Mouse (Mus musculus) MEL (cell line): Measurements from ENCODE around the gene Lrrc56. TPM values are rescaled to one million over a fixed set of nuclear protein-coding genes. Genes with fewer than 3 reads are reported as not detected.

ENCODE experiments used
- DNase-seq: peaks from one replicate; pipeline ENCODE4 v3.0.0; 2011; ENCODE audit warnings: low read depth, low spot score
- H3K27ac ChIP-seq: 2 replicates; pipeline ENCODE4 v1.5.1; 2012; ENCODE audit warnings: low read depth, mild to moderate bottlenecking, control low read depth, low read length, moderate library complexity; ENCODE audit not compliant: control insufficient read depth
- H3K27me3 ChIP-seq, 2 experiments: fragments of 150-350 bp in 1 of 2; sonication (generic) in 1 of 2; 2 replicates each; pipeline ENCODE4 v1.6.1; 2012; ENCODE audit warnings: low read length in 2 of 2, mild to moderate bottlenecking in 2 of 2, improper control_type of control experiment in 1 of 2, moderate library complexity in 1 of 2; ENCODE audit not compliant: insufficient read depth in 2 of 2, control insufficient read depth in 1 of 2
- H3K36me3 ChIP-seq, 2 experiments: 2 replicates each; pipeline ENCODE4 v1.6.1; 2012 to 2014; ENCODE audit warnings: low read length in 2 of 2, improper control_type of control experiment in 1 of 2, inconsistent platforms in 1 of 2, mild to moderate bottlenecking in 1 of 2; ENCODE audit not compliant: insufficient read depth in 2 of 2, control insufficient read depth in 1 of 2
- H3K4me1 ChIP-seq, 2 experiments: fragments of 150-350 bp in 1 of 2; sonication (generic) in 1 of 2; 2 replicates each; pipeline ENCODE4 v1.6.1; 2012; ENCODE audit warnings: low read length in 2 of 2, improper control_type of control experiment in 1 of 2, mild to moderate bottlenecking in 1 of 2; ENCODE audit not compliant: insufficient read depth in 2 of 2, control insufficient read depth in 1 of 2
- H3K4me3 ChIP-seq, 2 experiments: fragments of 150-350 bp in 1 of 2; sonication (generic) in 1 of 2; 2 replicates each; pipeline ENCODE4 v1.5.1; 2012; ENCODE audit warnings: low read depth in 2 of 2, low read length in 2 of 2, mild to moderate bottlenecking in 2 of 2, moderate library complexity in 2 of 2, control low read depth in 1 of 2, improper control_type of control experiment in 1 of 2; ENCODE audit not compliant: control insufficient read depth in 1 of 2, insufficient read depth in 1 of 2
- H3K79me2 ChIP-seq: 2 replicates; pipeline ENCODE4 v1.6.1; 2012; ENCODE audit warnings: mild to moderate bottlenecking, low read length, moderate library complexity; ENCODE audit not compliant: control insufficient read depth, poor library complexity, insufficient read depth
- H3K9ac ChIP-seq: 2 replicates; pipeline ENCODE4 v1.6.1; 2012; ENCODE audit warnings: low read depth, mild to moderate bottlenecking, control low read depth, low read length, moderate library complexity; ENCODE audit not compliant: control insufficient read depth, poor library complexity, severe bottlenecking
- H3K9me3 ChIP-seq: fragments of 150-350 bp; sonication (generic); replicated peaks from 2 replicates; pipeline ENCODE4 v1.6.1; 2012; ENCODE audit warnings: mild to moderate bottlenecking, low read length, improper control_type of control experiment, moderate library complexity; ENCODE audit not compliant: insufficient read depth
- BHLHE40 ChIP-seq: IDR thresholded peaks from 2 replicates; pipeline ENCODE4 v1.6.1; 2012; ENCODE audit warnings: low read depth, mild to moderate bottlenecking, inconsistent platforms, low read length, improper control_type of control experiment, borderline replicate concordance
- CHD1 ChIP-seq: IDR thresholded peaks from 2 replicates; pipeline ENCODE4 v1.6.1; 2012; ENCODE audit warnings: low read depth, mild to moderate bottlenecking, inconsistent platforms, low read length, improper control_type of control experiment
- CHD2 ChIP-seq: IDR thresholded peaks from 2 replicates; pipeline ENCODE4 v1.6.1; 2011; ENCODE audit warnings: low read length, improper control_type of control experiment
- CTCF ChIP-seq, 3 experiments: IDR thresholded peaks in 2 of 3; conservative IDR thresholded peaks in 1 of 3; 2 replicates each; pipeline ENCODE4 v1.5.1; 2011 to 2012; ENCODE audit warnings: low read length in 3 of 3, low read depth in 2 of 3, mild to moderate bottlenecking in 2 of 3, improper control_type of control experiment in 1 of 3, inconsistent platforms in 1 of 3, mixed read lengths in 1 of 3, moderate library complexity in 1 of 3; ENCODE audit not compliant: control insufficient read depth in 1 of 3, insufficient read depth in 1 of 3, poor library complexity in 1 of 3, severe bottlenecking in 1 of 3
- E2F4 ChIP-seq: IDR thresholded peaks from 2 replicates; pipeline ENCODE4 v1.6.1; 2011; ENCODE audit warnings: low read depth, low read length, improper control_type of control experiment, borderline replicate concordance
- EP300 ChIP-seq, 2 experiments: IDR thresholded peaks; 2 replicates each; pipeline ENCODE4 v1.6.1; 2011; ENCODE audit warnings: improper control_type of control experiment in 2 of 2, low read length in 2 of 2, low read depth in 1 of 2, mild to moderate bottlenecking in 1 of 2
- GABPA ChIP-seq: IDR thresholded peaks from 2 replicates; pipeline ENCODE4 v1.6.1; 2012; ENCODE audit warnings: low read depth, mild to moderate bottlenecking, inconsistent platforms, low read length, improper control_type of control experiment, moderate library complexity
- JUND ChIP-seq: IDR thresholded peaks from 2 replicates; pipeline ENCODE4 v1.6.1; 2011; ENCODE audit warnings: low read depth, mild to moderate bottlenecking, improper control_type of control experiment, low read length
- KAT2A ChIP-seq: conservative IDR thresholded peaks from 2 replicates; pipeline ENCODE4 v1.6.1; 2012; ENCODE audit warnings: low read depth, low read length, improper control_type of control experiment, inconsistent platforms
- MAX ChIP-seq: IDR thresholded peaks from 2 replicates; pipeline ENCODE4 v1.6.1; 2011; ENCODE audit warnings: low read length, improper control_type of control experiment
- MXI1 ChIP-seq: IDR thresholded peaks from 2 replicates; pipeline ENCODE4 v1.6.1; 2011; ENCODE audit warnings: mild to moderate bottlenecking, low read depth, low read length, improper control_type of control experiment
- MYB ChIP-seq: IDR thresholded peaks from 2 replicates; pipeline ENCODE4 v1.6.1; 2011; ENCODE audit warnings: mild to moderate bottlenecking, low read depth, low read length, improper control_type of control experiment
- NELFE ChIP-seq: IDR thresholded peaks from 2 replicates; pipeline ENCODE4 v1.6.1; 2011; ENCODE audit warnings: low read depth, low read length, improper control_type of control experiment
- NRF1 ChIP-seq: IDR thresholded peaks from 2 replicates; pipeline ENCODE4 v1.6.1; 2014; ENCODE audit warnings: low read depth, mild to moderate bottlenecking, inconsistent platforms, low read length, improper control_type of control experiment, moderate library complexity; ENCODE audit not compliant: poor library complexity, insufficient read depth, severe bottlenecking
- POLR2AphosphoS2 ChIP-seq: IDR thresholded peaks from 2 replicates; pipeline ENCODE4 v1.6.1; 2011; ENCODE audit warnings: low read length, improper control_type of control experiment
- RAD21 ChIP-seq: IDR thresholded peaks from 2 replicates; pipeline ENCODE4 v1.6.1; 2011; ENCODE audit warnings: mild to moderate bottlenecking, low read depth, low read length, improper control_type of control experiment
- SIN3A ChIP-seq: IDR thresholded peaks from 2 replicates; pipeline ENCODE4 v1.6.1; 2012; ENCODE audit warnings: low read length, improper control_type of control experiment, inconsistent platforms
- SMC3 ChIP-seq: IDR thresholded peaks from 2 replicates; pipeline ENCODE4 v1.6.1; 2011; ENCODE audit warnings: low read depth, low read length, improper control_type of control experiment
- TAL1 ChIP-seq: IDR thresholded peaks from 2 replicates; pipeline ENCODE4 v1.6.1; 2012; ENCODE audit warnings: mild to moderate bottlenecking, inconsistent platforms, low read length, moderate library complexity, mixed read lengths
- TBP ChIP-seq: IDR thresholded peaks from 2 replicates; pipeline ENCODE4 v1.8.0; 2011; ENCODE audit warnings: low read depth, low read length, improper control_type of control experiment
- USF2 ChIP-seq, 2 experiments: IDR thresholded peaks; 2 replicates each; pipeline ENCODE4 v1.6.1; 2011 to 2012; ENCODE audit warnings: improper control_type of control experiment in 2 of 2, low read length in 2 of 2, borderline replicate concordance in 1 of 2, inconsistent platforms in 1 of 2, low read depth in 1 of 2, mild to moderate bottlenecking in 1 of 2; ENCODE audit not compliant: insufficient read depth in 1 of 2
- ZC3H11A ChIP-seq: IDR thresholded peaks from 2 replicates; pipeline ENCODE4 v1.6.1; 2012; ENCODE audit warnings: low read depth, mild to moderate bottlenecking, inconsistent platforms, low read length, improper control_type of control experiment
- ZMIZ1 ChIP-seq: IDR thresholded peaks from 2 replicates; pipeline ENCODE4 v1.6.1; 2012; ENCODE audit warnings: low read depth, mild to moderate bottlenecking, inconsistent platforms, low read length, improper control_type of control experiment, moderate library complexity
- ZNF384 ChIP-seq: IDR thresholded peaks from 2 replicates; pipeline ENCODE4 v1.6.1; 2012; ENCODE audit warnings: low read depth, mild to moderate bottlenecking, inconsistent platforms, low read length, improper control_type of control experiment
- polyA plus RNA-seq, 2 experiments: library from polyadenylated mRNA; stranded (reverse) in 1 of 2; unstranded in 1 of 2; fragments of >175 nt in 1 of 2; fragments of >200 nt in 1 of 2; gene quantifications; 2 replicates each; pipeline versions ENCODE4 v1.2.1 to v1.2.4; 2012; ENCODE audit warnings: low replicate concordance in 2 of 2, low read depth in 1 of 2; ENCODE audit not compliant: insufficient read length in 2 of 2, insufficient read depth in 1 of 2, missing spikeins in 1 of 2
- total RNA-seq: library from RNA; depleted of rRNA; stranded (reverse); fragments of 300-350 nt; gene quantifications from 2 replicates; pipeline ENCODE4 v1.2.3, GENCODE M21; 2012

Gene Lrrc56
- total and polyA plus RNA-seq, 3 experiments: 1.6 to 5.5 TPM; not detected in 1

- TF ChIP-seq USF2 (IDR thresholded peaks at IDR 0.05; ENCODE audit: borderline replicate concordance in 1 of 2, insufficient read depth in 1 of 2, low read depth in 1 of 2, low read length in 2 of 2): no peak
- TF ChIP-seq POLR2AphosphoS2: no peak
- TF ChIP-seq MXI1: no peak
- TF ChIP-seq TAL1: no peak
- no peak for TF ChIP-seq EP300 (IDR thresholded peaks at IDR 0.05; ENCODE audit: low read depth in 1 of 2, low read length in 2 of 2)
- TF ChIP-seq BHLHE40: no peak
- TF ChIP-seq SIN3A: peak; percentile 80
- TF ChIP-seq CTCF (IDR thresholded peaks at IDR 0.05 in 2 of 3, conservative IDR thresholded peaks at IDR 0.05 in 1 of 3; ENCODE audit: control insufficient read depth in 1 of 3, insufficient read depth in 1 of 3, low read depth in 2 of 3, low read length in 3 of 3, poor library complexity in 1 of 3, severe bottlenecking in 1 of 3): no peak
- no peak for TF ChIP-seq ZNF384
- TF ChIP-seq RAD21: no peak
- no peak for TF ChIP-seq CHD1
- no peak for TF ChIP-seq TBP
- no peak; the same call in 1 of the 2 replicates for TF ChIP-seq KAT2A
- TF ChIP-seq, all 39 proteins: peak for 10
Observed at GRCm38 (mm10) chr7:141168518-141168953, 25.4 kb upstream of the Lrrc56 start (continued).

DNA sequence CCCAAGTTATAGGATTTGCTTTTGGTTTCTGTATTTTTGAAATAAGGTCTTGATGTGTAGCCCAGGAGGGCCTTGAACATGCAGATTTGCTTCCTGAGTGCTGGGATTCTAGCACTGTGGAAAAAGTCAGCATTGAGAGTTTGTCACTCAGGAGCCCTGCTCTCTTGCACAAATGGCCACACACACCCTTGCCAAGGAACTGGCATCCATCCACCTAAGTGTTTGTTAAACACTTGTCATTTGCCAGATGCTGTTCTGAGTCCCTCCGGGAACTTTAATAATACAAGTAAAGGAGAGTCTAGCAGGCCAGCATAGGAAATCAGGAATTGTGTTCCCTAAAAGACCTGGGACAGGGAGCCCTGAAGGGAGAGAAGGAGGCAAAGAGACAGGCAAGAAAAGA, 24.7 kb upstream of the Lrrc56 start:
- peaks cover 10 to 24% of the 10 kb centered on the region in 2 experiments for H3K4me1 ChIP-seq
- H3K79me2 ChIP-seq: peaks cover 10% of the 10 kb centered on the region
- peaks cover 0 to 19% of the 10 kb centered on the region in 2 experiments; a peak in 2 of 4 replicates for H3K36me3 ChIP-seq
- H3K4me3 ChIP-seq: no peak overlapping the region
- no peak overlapping the region for H3K27ac ChIP-seq
- no peaks in the 10 kb centered on the region for H3K27me3 ChIP-seq
- TF ChIP-seq NELFE (no peak), MAX (no peak), SMC3 (no peak), CHD1 (no peak), MYB (no peak), USF2 (IDR thresholded peaks at IDR 0.05; ENCODE audit: borderline replicate concordance in 1 of 2, insufficient read depth in 1 of 2, low read depth in 1 of 2, low read length in 2 of 2) (no peak), TAL1 (no peak), E2F4 (no peak), ZC3H11A (no peak), CTCF (IDR thresholded peaks at IDR 0.05 in 2 of 3, conservative IDR thresholded peaks at IDR 0.05 in 1 of 3; ENCODE audit: control insufficient read depth in 1 of 3, insufficient read depth in 1 of 3, low read depth in 2 of 3, low read length in 3 of 3, poor library complexity in 1 of 3, severe bottlenecking in 1 of 3) (no peak), CHD2 (no peak), MXI1 (no peak), JUND (no peak), NRF1 (no peak), KAT2A (no peak), TBP (no peak), ZMIZ1 (no peak), GABPA (no peak), ZNF384 (no peak)
- DNase-seq: no peak
- H3K9me3 ChIP-seq: no peaks in the 10 kb centered on the region
- no peak overlapping the region for H3K9ac ChIP-seq
